Mouse (Mus musculus) brain, embryonic 14.5 days (tissue): ENCODE data around the gene Gbf1.

Experiments
- CTCF ChIP-seq: fragments of 200-500 bp; IDR thresholded peaks from 2 replicates; pipeline ENCODE4 v1.5.1; 2012; ENCODE audit warnings: inconsistent platforms, mild to moderate bottlenecking, moderate library complexity, borderline replicate concordance; ENCODE audit not compliant: insufficient read depth, insufficient read length; ENCODE audit errors: extremely low read depth
- POLR2A ChIP-seq: fragments of 200-500 bp; IDR thresholded peaks from 2 replicates; pipeline ENCODE4 v1.6.1; 2012; ENCODE audit warnings: mild to moderate bottlenecking, inconsistent platforms, borderline replicate concordance; ENCODE audit not compliant: poor library complexity, insufficient read depth, insufficient read length, severe bottlenecking; ENCODE audit errors: extremely low read depth

- no peak for TF ChIP-seq CTCF
- no peak for TF ChIP-seq POLR2A
Measured at GRCm38 (mm10) chr19:46321101-46321943, 169.0 kb downstream of the Gbf1 start.
